12 mouse cellular contexts compared by ENCODE assay signal in genomic region chr6:121145010-121145604, GRCm38 (mm10). TPM values are rescaled to one million over a fixed set of nuclear protein-coding genes. Genes with fewer than 3 reads are reported as not detected.
DNase-seq lines count a peak whose midpoint lies in the region; ATAC-seq lines count a peak whose summit lies in the region.
"Had no signal": no experiment of that assay in that cellular context is flagged by ENCODE, and none has a peak within 500 bp of the region (broad histone marks: within the 10 kb centered on the region; RNA-seq: fewer than 3 reads in every experiment).

No protein-coding gene starts in this region.

- WGBS in liver, embryonic 15.5 days (ENCODE audit: insufficient replicate concordance) = 69% methylated on average over 13 of the region's 13 CpGs
- 65% methylated on average over 13 of the region's 13 CpGs for WGBS in liver, embryonic 12.5 days (ENCODE audit: insufficient replicate concordance)
- WGBS in embryonic facial prominence, embryonic 11.5 days = 54% methylated on average over 13 of the region's 13 CpGs

- DNase-seq in MN1 (ENCODE audit: low spot score) = peak; percentile 80
- DNase-seq in adipocyte (ENCODE audit: low spot score) = peak; percentile 71
- peak; percentile 59 for DNase-seq in embryonic facial prominence, embryonic 11.5 days (ENCODE audit: low spot score)
- no peak for DNase-seq in right cerebral cortex, postnatal 25 days
- DNase-seq: gastrocnemius, postnatal 36 days had no signal

- ATAC-seq in liver, embryonic 15.5 days (ENCODE audit: insufficient read depth) = no peak
- ATAC-seq in liver, embryonic 12.5 days = no peak
- ATAC-seq in embryonic facial prominence, embryonic 11.5 days (replicated peaks; ENCODE audit: insufficient number of reproducible peaks, low FRiP score, low TSS enrichment, low read depth) = no peak
- ATAC-seq in megakaryocyte-erythroid progenitor cell, adult 5-6 weeks (replicated peaks; ENCODE audit: low FRiP score, low TSS enrichment, poor library complexity, severe bottlenecking) = no peak

- H3K9ac ChIP-seq in liver, embryonic 15.5 days = no peak overlapping the region
- H3K9ac ChIP-seq in liver, embryonic 12.5 days = no peak overlapping the region
- H3K9ac ChIP-seq in embryonic facial prominence, embryonic 11.5 days (replicated peaks; ENCODE audit: low read length) = no peak overlapping the region
- H3K9ac ChIP-seq: hindbrain, embryonic 15.5 days; liver, embryonic 14.5 days; neural tube, embryonic 12.5 days had no signal

- peaks cover 8% of the 10 kb centered on the region for H3K27me3 ChIP-seq in liver, embryonic 15.5 days
- peaks cover 16% of the 10 kb centered on the region for H3K27me3 ChIP-seq in liver, embryonic 12.5 days (replicated peaks)
- no peaks in the 10 kb centered on the region for H3K27me3 ChIP-seq in embryonic facial prominence, embryonic 11.5 days (ENCODE audit: control insufficient read depth, insufficient read depth, low read length)
- H3K27me3 ChIP-seq: hindbrain, embryonic 15.5 days; neural tube, embryonic 12.5 days had no signal

- no peak overlapping the region for H3K4me2 ChIP-seq in liver, embryonic 15.5 days
- H3K4me2 ChIP-seq in liver, embryonic 12.5 days = no peak overlapping the region
- no peak overlapping the region for H3K4me2 ChIP-seq in embryonic facial prominence, embryonic 11.5 days (ENCODE audit: low read depth, low read length)
- H3K4me2 ChIP-seq: hindbrain, embryonic 15.5 days; neural tube, embryonic 12.5 days had no signal

- no peak overlapping the region for H3K4me3 ChIP-seq in liver, embryonic 15.5 days (replicated peaks)
- H3K4me3 ChIP-seq in liver, embryonic 12.5 days = no peak overlapping the region
- H3K4me3 ChIP-seq in embryonic facial prominence, embryonic 11.5 days (ENCODE audit: low read depth, low read length) = no peak overlapping the region
- H3K4me3 ChIP-seq: erythroblast, embryonic 14.5 days; hindbrain, embryonic 15.5 days; neural tube, embryonic 12.5 days had no signal

- H3K9me3 ChIP-seq in liver, embryonic 15.5 days (replicated peaks) = no peaks in the 10 kb centered on the region
- no peaks in the 10 kb centered on the region for H3K9me3 ChIP-seq in liver, embryonic 12.5 days (replicated peaks)
- no peaks in the 10 kb centered on the region for H3K9me3 ChIP-seq in embryonic facial prominence, embryonic 11.5 days (replicated peaks; ENCODE audit: control insufficient read depth, low read length)
- H3K9me3 ChIP-seq: hindbrain, embryonic 15.5 days; neural tube, embryonic 12.5 days had no signal

- H3K36me3 ChIP-seq in liver, embryonic 15.5 days (replicated peaks) = no peaks in the 10 kb centered on the region
- no peaks in the 10 kb centered on the region for H3K36me3 ChIP-seq in liver, embryonic 12.5 days
- no peaks in the 10 kb centered on the region for H3K36me3 ChIP-seq in embryonic facial prominence, embryonic 11.5 days (replicated peaks; ENCODE audit: control insufficient read depth, insufficient read depth, low read depth, low read length)
- H3K36me3 ChIP-seq: hindbrain, embryonic 15.5 days; neural tube, embryonic 12.5 days had no signal

- H3K27ac ChIP-seq in liver, embryonic 15.5 days (replicated peaks) = 0 out of 2 replicates have a peak overlapping the region, but pooled peaks have one; percentile 56
- H3K27ac ChIP-seq in liver, embryonic 12.5 days = no peak overlapping the region
- H3K27ac ChIP-seq in embryonic facial prominence, embryonic 11.5 days (replicated peaks; ENCODE audit: low read depth, low read length) = no peak overlapping the region
- H3K27ac ChIP-seq: hindbrain, embryonic 15.5 days; liver, embryonic 14.5 days; neural tube, embryonic 12.5 days had no signal

- peaks cover 13% of the 10 kb centered on the region; the same call in 1 of the 2 replicates for H3K4me1 ChIP-seq in liver, embryonic 15.5 days (replicated peaks)
- no peaks in the 10 kb centered on the region for H3K4me1 ChIP-seq in liver, embryonic 12.5 days
- 0 out of 2 replicates have a peak, but pooled peaks cover 2% of the 10 kb centered on the region for H3K4me1 ChIP-seq in embryonic facial prominence, embryonic 11.5 days (ENCODE audit: control insufficient read depth, insufficient read depth, low read length)

RNA-seq across cellular contexts. Expression of gene Mical3, which starts 14.3 kb away (rescaled TPM):
- 8.7 and 11.5 TPM in 2 replicates for polyA plus RNA-seq in liver, embryonic 15.5 days (2015; fragmentation: Nextera tagmentation; extraction: Ambion mirVana)
- polyA plus RNA-seq in liver, embryonic 12.5 days (2016; fragmentation: Nextera tagmentation; extraction: Ambion mirVana) = 12.8 and 13.7 TPM in 2 replicates
- polyA plus RNA-seq in embryonic facial prominence, embryonic 11.5 days (2014; fragmentation: Nextera tagmentation; extraction: Ambion mirVana) = 11.1 and 13.3 TPM in 2 replicates
- total RNA-seq in megakaryocyte-erythroid progenitor cell, adult 5-6 weeks (2014; fragmentation: Nextera tagmentation) = 77.2 and 89.3 TPM in 2 replicates
- total RNA-seq in megakaryocyte-erythroid progenitor cell, adult 5-6 weeks (2017) = 23.6 and 26.4 TPM in 2 replicates

RNA-seq across cellular contexts. Expression of gene Pex26, which starts 38.4 kb away (rescaled TPM):
- 4.4 and 5.6 TPM in 2 replicates for polyA plus RNA-seq in liver, embryonic 15.5 days (2015; fragmentation: Nextera tagmentation; extraction: Ambion mirVana)
- 5.3 and 5.5 TPM in 2 replicates for polyA plus RNA-seq in liver, embryonic 12.5 days (2016; fragmentation: Nextera tagmentation; extraction: Ambion mirVana)
- 7.1 and 7.7 TPM in 2 replicates for polyA plus RNA-seq in embryonic facial prominence, embryonic 11.5 days (2014; fragmentation: Nextera tagmentation; extraction: Ambion mirVana)
- 6.3 and 9.5 TPM in 2 replicates for total RNA-seq in megakaryocyte-erythroid progenitor cell, adult 5-6 weeks (2014; fragmentation: Nextera tagmentation)
- 6.2 and 7.1 TPM in 2 replicates for total RNA-seq in megakaryocyte-erythroid progenitor cell, adult 5-6 weeks (2017)
